Mouse (Mus musculus): Measurements from ENCODE around the gene Slc8a2. TPM values are rescaled to one million over a fixed set of nuclear protein-coding genes. Genes with fewer than 3 reads are reported as not detected.

Gene Slc8a2
- polyA plus RNA-seq, 1 experiment from 2014 or later: 0.49 TPM

DNA sequence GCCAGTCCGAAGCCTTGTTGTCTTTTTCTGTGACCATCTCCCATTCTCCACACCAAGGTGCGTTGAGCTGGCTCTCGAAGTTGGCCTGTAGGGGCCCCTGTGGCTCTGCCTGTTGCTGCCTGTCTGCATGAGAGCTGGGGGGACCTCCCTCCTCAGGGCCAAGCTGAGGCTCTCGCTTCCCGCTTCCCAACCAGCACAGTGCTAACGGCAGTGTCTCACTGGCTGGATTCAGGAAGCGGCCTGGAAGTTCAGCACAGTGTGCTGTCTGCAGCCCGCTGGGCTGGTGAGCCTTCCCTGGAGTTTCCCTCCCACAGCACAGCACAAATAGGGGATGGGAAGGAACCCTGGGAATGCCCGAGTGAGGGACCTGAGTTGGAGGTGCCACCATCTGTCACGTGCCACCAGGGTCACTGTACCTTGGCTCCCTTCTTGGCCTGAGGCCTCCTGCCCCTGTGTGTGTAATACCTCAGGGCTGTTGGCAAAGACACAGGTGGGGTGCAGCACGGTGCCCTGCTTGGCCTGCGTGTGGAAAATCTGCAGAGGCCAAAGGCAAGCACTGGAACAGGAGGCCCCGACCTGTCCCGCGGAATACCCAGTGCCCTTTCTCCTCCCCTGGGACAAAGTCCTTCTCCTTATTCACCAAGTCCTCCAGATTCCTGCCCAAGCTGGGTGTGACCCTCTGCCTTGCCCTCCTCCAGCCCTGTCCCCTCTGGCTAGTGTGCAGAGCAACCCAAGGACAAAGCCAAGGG is 73.3 kb downstream of the Slc8a2 start:
- Histone ChIP-seq H3K27ac (no peak overlapping the region), H3K4me2 (replicated peaks) (no peak overlapping the region), H3K27me3 (no peaks in the 10 kb centered on the region), H3K9me3 (no peaks in the 10 kb centered on the region), H3K36me3 (peaks cover 84% of the 10 kb centered on the region), H3K4me3 (no peak overlapping the region), H3K4me1 (no peaks in the 10 kb centered on the region), H3K9ac (no peak overlapping the region)
- 85% methylated on average over 15 of the region's 15 CpGs for whole genome bisulfite sequencing
- no peak for ATAC-seq (ENCODE audit: insufficient number of reproducible peaks, insufficient read depth, low FRiP score, low TSS enrichment)

DNA sequence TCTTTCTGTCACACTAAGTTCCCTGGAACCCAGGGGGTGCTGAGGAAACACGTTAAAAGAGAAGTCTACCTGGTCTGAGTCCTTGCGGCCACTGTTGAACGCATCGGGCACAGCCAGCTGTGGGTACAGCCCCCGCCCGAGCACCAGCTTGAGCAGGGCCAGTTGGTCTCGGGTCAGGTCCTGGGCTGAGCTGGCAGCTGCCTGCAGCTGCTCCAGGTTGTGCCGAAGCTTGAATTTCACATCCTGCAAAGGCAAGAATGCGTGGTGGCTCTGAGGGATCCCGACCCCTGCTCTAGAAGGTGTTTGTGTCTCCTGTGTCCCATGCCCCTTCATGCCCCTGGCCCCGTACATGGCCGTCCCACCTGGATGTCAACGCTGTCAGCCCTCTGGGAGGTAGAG is 73.9 kb downstream of the Slc8a2 start:
- H3K9me3 ChIP-seq: no peaks in the 10 kb centered on the region
- H3K27me3 ChIP-seq: no peaks in the 10 kb centered on the region
- no peak overlapping the region for H3K27ac ChIP-seq
- H3K36me3 ChIP-seq: peaks cover 80% of the 10 kb centered on the region
- 88% methylated on average over 13 of the region's 13 CpGs for WGBS
- no peak overlapping the region for H3K9ac ChIP-seq
- H3K4me3 ChIP-seq: no peak overlapping the region
- H3K4me2 ChIP-seq (replicated peaks): no peak overlapping the region
- H3K4me1 ChIP-seq: no peaks in the 10 kb centered on the region
- ATAC-seq (ENCODE audit: insufficient number of reproducible peaks, insufficient read depth, low FRiP score, low TSS enrichment): no peak

- no peaks in the 10 kb centered on the region for H3K4me1 ChIP-seq
- H3K36me3 ChIP-seq: peaks cover 79% of the 10 kb centered on the region
- H3K4me2 ChIP-seq (replicated peaks): no peak overlapping the region
- H3K27ac ChIP-seq: no peak overlapping the region
- ATAC-seq (ENCODE audit: insufficient number of reproducible peaks, insufficient read depth, low FRiP score, low TSS enrichment): no peak
- no peak overlapping the region for H3K4me3 ChIP-seq
- no peaks in the 10 kb centered on the region for H3K9me3 ChIP-seq
- WGBS: 82% methylated on average over 9 of the region's 9 CpGs
- no peaks in the 10 kb centered on the region for H3K27me3 ChIP-seq
- H3K9ac ChIP-seq: no peak overlapping the region
Measured at GRCm38 (mm10) chr7:16204791-16205190, 75.2 kb downstream of the Slc8a2 start.

DNA sequence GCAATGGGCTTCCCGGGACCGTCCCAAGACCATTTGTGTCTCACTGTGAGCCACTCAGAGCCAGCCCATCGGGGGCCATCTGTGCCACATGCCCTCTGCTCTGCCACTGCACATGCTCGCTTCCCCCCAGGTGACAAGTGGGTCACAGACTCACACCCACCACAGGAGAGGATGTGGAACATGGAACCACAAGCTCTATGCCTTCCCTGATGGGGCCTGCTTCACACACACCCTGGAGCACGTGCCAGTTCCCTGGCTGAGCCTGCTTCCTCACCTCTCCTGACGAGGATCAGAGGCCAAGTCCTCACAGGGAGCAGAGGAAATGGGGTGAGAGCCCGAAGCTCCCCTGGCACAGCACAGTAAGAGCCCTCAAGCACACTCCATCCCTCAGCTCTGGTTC is 77.5 kb downstream of the Slc8a2 start:
- Histone ChIP-seq H3K4me2 (replicated peaks) (no peak overlapping the region), H3K4me1 (no peaks in the 10 kb centered on the region), H3K27me3 (no peaks in the 10 kb centered on the region), H3K9me3 (no peaks in the 10 kb centered on the region), H3K4me3 (no peak overlapping the region), H3K27ac (no peak overlapping the region), H3K36me3 (peaks cover 73% of the 10 kb centered on the region), H3K9ac (no peak overlapping the region)
- no peak for ATAC-seq (ENCODE audit: insufficient number of reproducible peaks, insufficient read depth, low FRiP score, low TSS enrichment)
- WGBS: 88% methylated on average over 7 of the region's 7 CpGs

DNA sequence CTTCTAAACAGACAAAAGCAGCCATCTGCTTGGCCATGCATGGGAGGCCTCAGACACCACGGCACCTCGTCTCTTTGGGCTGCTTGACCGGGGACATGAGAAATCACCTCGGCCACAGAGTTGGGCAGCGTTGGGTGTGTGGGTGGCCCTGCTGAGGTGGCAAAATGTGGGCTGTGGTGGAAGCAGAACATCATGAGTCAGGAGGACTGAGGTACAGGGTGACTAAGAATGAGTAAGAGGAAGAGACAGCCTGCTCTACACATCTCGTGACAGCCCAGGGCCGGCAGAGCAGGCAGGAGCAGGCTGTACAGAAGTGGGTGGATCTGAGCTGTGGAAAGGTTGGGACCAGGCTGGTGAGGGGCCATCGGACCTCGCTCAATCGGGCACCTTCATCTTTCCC is 77.9 kb downstream of the Slc8a2 start:
- no peak overlapping the region for H3K4me3 ChIP-seq
- no peak overlapping the region for H3K4me2 ChIP-seq (replicated peaks)
- H3K9ac ChIP-seq: no peak overlapping the region
- ATAC-seq (ENCODE audit: insufficient number of reproducible peaks, insufficient read depth, low FRiP score, low TSS enrichment): no peak
- no peaks in the 10 kb centered on the region for H3K9me3 ChIP-seq
- no peaks in the 10 kb centered on the region for H3K27me3 ChIP-seq
- no peak overlapping the region for H3K27ac ChIP-seq
- H3K4me1 ChIP-seq: no peaks in the 10 kb centered on the region
- 83% methylated on average over 10 of the region's 10 CpGs for WGBS
- H3K36me3 ChIP-seq: peaks cover 70% of the 10 kb centered on the region

DNA sequence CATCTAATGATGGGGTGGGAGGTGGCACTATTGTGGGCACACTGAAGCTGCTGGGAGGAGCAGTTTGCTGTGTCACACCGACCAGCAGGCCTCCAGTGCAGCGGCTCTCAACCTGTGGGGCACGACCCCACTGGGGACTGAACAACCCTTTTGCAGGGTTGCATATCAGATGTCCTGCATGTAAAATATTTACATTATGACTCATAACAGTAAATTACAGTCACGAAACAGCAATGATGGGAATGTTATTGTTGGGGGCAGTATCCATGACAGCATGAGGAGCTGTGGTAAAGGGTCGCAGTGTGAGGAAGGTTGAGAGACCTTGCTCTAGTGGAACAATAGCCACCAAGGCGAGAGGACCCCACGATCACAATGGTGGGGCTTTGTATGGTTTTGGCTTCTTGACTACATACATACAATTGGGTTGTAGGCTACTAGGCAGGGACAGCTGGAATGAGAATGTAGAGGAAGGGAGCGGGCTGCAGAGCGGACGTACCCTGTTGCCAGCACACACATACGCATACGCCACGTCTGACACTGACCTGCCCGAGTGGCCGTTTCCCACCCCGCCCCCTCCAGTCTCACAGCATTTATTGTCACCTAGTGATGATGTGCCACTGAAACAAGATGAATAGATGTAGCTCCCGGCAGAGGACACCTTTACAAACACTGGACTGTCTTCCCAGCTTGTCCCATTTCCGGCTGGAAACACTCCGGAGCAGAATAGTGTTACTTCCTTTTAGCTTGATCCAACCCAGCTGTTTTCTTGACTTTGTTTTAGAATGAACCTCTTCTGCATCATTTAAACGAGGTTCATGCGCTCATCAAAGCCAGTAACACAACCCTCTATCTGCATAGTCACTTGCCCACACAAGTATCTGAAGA is 79.4 kb downstream of the Slc8a2 start:
- H3K4me1 ChIP-seq: no peaks in the 10 kb centered on the region
- H3K9me3 ChIP-seq: no peaks in the 10 kb centered on the region
- no peak overlapping the region for H3K4me3 ChIP-seq
- peaks cover 70% of the 10 kb centered on the region for H3K36me3 ChIP-seq
- ATAC-seq (ENCODE audit: insufficient number of reproducible peaks, insufficient read depth, low FRiP score, low TSS enrichment): no peak
- WGBS: 85% methylated on average over 21 of the region's 21 CpGs
- H3K4me2 ChIP-seq (replicated peaks): no peak overlapping the region
- no peak overlapping the region for H3K9ac ChIP-seq
- no peaks in the 10 kb centered on the region for H3K27me3 ChIP-seq
- H3K27ac ChIP-seq: no peak overlapping the region

Other genes with a start within 250 kb of the Slc8a2 start
- 0.09 TPM in 1 of 2 replicates, not detected in the other for gene Crx, start 249.9 kb upstream of the Slc8a2 start, polyA plus RNA-seq (2016; fragmentation: Nextera tagmentation; extraction: Ambion mirVana)
- not detected in 2 replicates for gene Crxos, start 247.2 kb upstream of the Slc8a2 start, polyA plus RNA-seq (2016; fragmentation: Nextera tagmentation; extraction: Ambion mirVana)
- gene Selenow, start 207.4 kb upstream of the Slc8a2 start, polyA plus RNA-seq (2016; fragmentation: Nextera tagmentation; extraction: Ambion mirVana): 1,124 and 1,186 TPM in 2 replicates
- 184 and 196 TPM in 2 replicates for gene Nop53, start 183.8 kb upstream of the Slc8a2 start, polyA plus RNA-seq (2016; fragmentation: Nextera tagmentation; extraction: Ambion mirVana)
- 17.0 and 20.4 TPM in 2 replicates for gene Ehd2, start 162.3 kb upstream of the Slc8a2 start, polyA plus RNA-seq (2016; fragmentation: Nextera tagmentation; extraction: Ambion mirVana)
- gene Bicra, start 81.9 kb upstream of the Slc8a2 start, polyA plus RNA-seq (2016; fragmentation: Nextera tagmentation; extraction: Ambion mirVana): 10.2 and 10.4 TPM in 2 replicates
- gene Zfp541, start 68.0 kb upstream of the Slc8a2 start, polyA plus RNA-seq (2016; fragmentation: Nextera tagmentation; extraction: Ambion mirVana): 0.05 and 0.18 TPM in 2 replicates
- 206 and 217 TPM in 2 replicates for gene Napa, start 31.4 kb upstream of the Slc8a2 start, polyA plus RNA-seq (2016; fragmentation: Nextera tagmentation; extraction: Ambion mirVana)
- 38.7 and 41.4 TPM in 2 replicates for gene Kptn, start 9.9 kb upstream of the Slc8a2 start, polyA plus RNA-seq (2016; fragmentation: Nextera tagmentation; extraction: Ambion mirVana)
- gene Meis3, start 45.3 kb downstream of the Slc8a2 start, polyA plus RNA-seq (2016; fragmentation: Nextera tagmentation; extraction: Ambion mirVana): 48.8 and 58.5 TPM in 2 replicates
- 16.6 and 18.2 TPM in 2 replicates for gene Dhx34, start 92.2 kb downstream of the Slc8a2 start, polyA plus RNA-seq (2016; fragmentation: Nextera tagmentation; extraction: Ambion mirVana)
- gene C5ar2, start 114.3 kb downstream of the Slc8a2 start, polyA plus RNA-seq (2016; fragmentation: Nextera tagmentation; extraction: Ambion mirVana): 0.09 TPM in 1 of 2 replicates, not detected in the other
- gene C5ar1, start 129.7 kb downstream of the Slc8a2 start, polyA plus RNA-seq (2016; fragmentation: Nextera tagmentation; extraction: Ambion mirVana): 0.87 and 1.1 TPM in 2 replicates
- gene Inafm1, start 143.8 kb downstream of the Slc8a2 start, polyA plus RNA-seq (2016; fragmentation: Nextera tagmentation; extraction: Ambion mirVana): 22.8 and 24.8 TPM in 2 replicates
- gene Ccdc9, start 157.0 kb downstream of the Slc8a2 start, polyA plus RNA-seq (2016; fragmentation: Nextera tagmentation; extraction: Ambion mirVana): 45.7 and 49.2 TPM in 2 replicates
- 7.4 and 8.5 TPM in 2 replicates for gene Bbc3, start 178.6 kb downstream of the Slc8a2 start, polyA plus RNA-seq (2016; fragmentation: Nextera tagmentation; extraction: Ambion mirVana)

All from embryonic facial prominence, embryonic 12.5 days (tissue).